Mouse (Mus musculus): ENCODE measurements around the gene Olfr1290. TPM values are rescaled to one million over a fixed set of nuclear protein-coding genes. Genes with fewer than 3 reads are reported as not detected.

Gene Olfr1290
- polyA plus RNA-seq (2016; fragmentation: Nextera tagmentation; extraction: Ambion mirVana): 0.09 and 0.33 TPM in 2 replicates

- Histone ChIP-seq H3K4me2 (no peak within 1 kb of the TSS), H3K9ac (no peak within 1 kb of the TSS), H3K27ac (ENCODE audit: poor library complexity, severe bottlenecking) (no peak within 1 kb of the TSS), H3K9me3 (replicated peaks) (no peaks in the 10 kb centered on the region), H3K27me3 (replicated peaks) (no peaks in the 10 kb centered on the region), H3K4me3 (no peak within 1 kb of the TSS), H3K36me3 (no peaks in the 10 kb centered on the region), H3K4me1 (replicated peaks) (no peaks in the 10 kb centered on the region)
- 70% methylated on average over 5 of the region's 5 CpGs for WGBS
- ATAC-seq (ENCODE audit: insufficient number of reproducible peaks, low FRiP score): no peak
These were observed at the start of gene Olfr1290 for GRCm38 (mm10) chr2:111493729-111494128. Gene Olfr1290, minus strand, starts transcription at chr2:111493829.

GRCm38 (mm10) chr2:111540191-111540590, 46.6 kb upstream of the Olfr1290 start, which contains the start of gene Olfr1294:
Gene Olfr1294, minus strand, starts transcription at chr2:111540291.
- no peak within 1 kb of the TSS for H3K4me2 ChIP-seq
- H3K9me3 ChIP-seq (replicated peaks): no peaks in the 10 kb centered on the region
- no peaks in the 10 kb centered on the region for H3K36me3 ChIP-seq
- ATAC-seq (ENCODE audit: insufficient number of reproducible peaks, low FRiP score): no peak
- H3K4me3 ChIP-seq: no peak within 1 kb of the TSS
- H3K4me1 ChIP-seq (replicated peaks): no peaks in the 10 kb centered on the region
- H3K9ac ChIP-seq: no peak within 1 kb of the TSS
- WGBS: 40% methylated on average over 1 of the region's 1 CpGs
- H3K27ac ChIP-seq (ENCODE audit: poor library complexity, severe bottlenecking): no peak within 1 kb of the TSS
- H3K27me3 ChIP-seq (replicated peaks): no peaks in the 10 kb centered on the region

- ATAC-seq (ENCODE audit: insufficient number of reproducible peaks, low FRiP score): no peak
- H3K9ac ChIP-seq: no peak within 1 kb of the TSS
- no peaks in the 10 kb centered on the region for H3K4me1 ChIP-seq (replicated peaks)
- H3K36me3 ChIP-seq: no peaks in the 10 kb centered on the region
- no peak within 1 kb of the TSS for H3K27ac ChIP-seq (ENCODE audit: poor library complexity, severe bottlenecking)
- H3K4me3 ChIP-seq: no peak within 1 kb of the TSS
- no peaks in the 10 kb centered on the region for H3K27me3 ChIP-seq (replicated peaks)
- H3K4me2 ChIP-seq: no peak within 1 kb of the TSS
- WGBS: 75% methylated on average over 1 of the region's 1 CpGs
- peaks cover 10% of the 10 kb centered on the region; the same call in 1 of the 2 replicates for H3K9me3 ChIP-seq (replicated peaks)
These were observed 31.3 kb upstream of the Olfr1290 start, which contains the start of gene Olfr1293-ps for GRCm38 (mm10) chr2:111524903-111525302. Gene Olfr1293-ps, plus strand, starts transcription at chr2:111525203.

- no peak overlapping the region for H3K27ac ChIP-seq (ENCODE audit: poor library complexity, severe bottlenecking)
- ATAC-seq (ENCODE audit: insufficient number of reproducible peaks, low FRiP score): no peak
- H3K4me1 ChIP-seq (replicated peaks): no peaks in the 10 kb centered on the region
- no peaks in the 10 kb centered on the region for H3K27me3 ChIP-seq (replicated peaks)
- H3K36me3 ChIP-seq: no peaks in the 10 kb centered on the region
- peaks cover 14% of the 10 kb centered on the region for H3K9me3 ChIP-seq (replicated peaks)
- no peak overlapping the region for H3K4me2 ChIP-seq
- no peak overlapping the region for H3K4me3 ChIP-seq
- 88% methylated on average over 10 of the region's 10 CpGs for WGBS
- no peak overlapping the region for H3K9ac ChIP-seq
These were observed 23.8 kb upstream of the Olfr1290 start for GRCm38 (mm10) chr2:111517451-111517850.

- H3K9me3 ChIP-seq (replicated peaks): no peaks in the 10 kb centered on the region
- no peaks in the 10 kb centered on the region for H3K36me3 ChIP-seq
- H3K4me2 ChIP-seq: no peak within 1 kb of the TSS
- H3K9ac ChIP-seq: no peak within 1 kb of the TSS
- ATAC-seq (ENCODE audit: insufficient number of reproducible peaks, low FRiP score): no peak
- no peak within 1 kb of the TSS for H3K4me3 ChIP-seq
- H3K27ac ChIP-seq (ENCODE audit: poor library complexity, severe bottlenecking): no peak within 1 kb of the TSS
- no peaks in the 10 kb centered on the region for H3K27me3 ChIP-seq (replicated peaks)
- H3K4me1 ChIP-seq (replicated peaks): no peaks in the 10 kb centered on the region
- 84% methylated on average over 3 of the region's 3 CpGs for WGBS
These were observed 3.3 kb upstream of the Olfr1290 start, which contains the start of gene Olfr1291-ps1 for GRCm38 (mm10) chr2:111496880-111497279. Gene Olfr1291-ps1, plus strand, starts transcription at chr2:111497180.

GRCm38 (mm10) chr2:111480519-111480918, 13.1 kb downstream of the Olfr1290 start, which contains the start of gene Olfr1289:
Gene Olfr1289, plus strand, starts transcription at chr2:111480819.
- no peak within 1 kb of the TSS for H3K4me3 ChIP-seq
- no peaks in the 10 kb centered on the region for H3K27me3 ChIP-seq (replicated peaks)
- ATAC-seq (ENCODE audit: insufficient number of reproducible peaks, low FRiP score): no peak
- H3K9ac ChIP-seq: no peak within 1 kb of the TSS
- no peaks in the 10 kb centered on the region for H3K9me3 ChIP-seq (replicated peaks)
- WGBS: 68% methylated on average over 1 of the region's 1 CpGs
- no peak within 1 kb of the TSS for H3K4me2 ChIP-seq
- H3K27ac ChIP-seq (ENCODE audit: poor library complexity, severe bottlenecking): no peak within 1 kb of the TSS
- H3K4me1 ChIP-seq (replicated peaks): no peaks in the 10 kb centered on the region
- no peaks in the 10 kb centered on the region for H3K36me3 ChIP-seq

GRCm38 (mm10) chr2:111473801-111474200, 19.8 kb downstream of the Olfr1290 start, which contains the start of gene Olfr1288:
Gene Olfr1288, plus strand, starts transcription at chr2:111474101.
- Histone ChIP-seq H3K36me3 (no peaks in the 10 kb centered on the region), H3K27me3 (replicated peaks) (no peaks in the 10 kb centered on the region), H3K9ac (no peak within 1 kb of the TSS), H3K4me2 (no peak within 1 kb of the TSS), H3K9me3 (replicated peaks) (peaks cover 8% of the 10 kb centered on the region; the same call in 1 of the 2 replicates), H3K4me3 (no peak within 1 kb of the TSS), H3K27ac (ENCODE audit: poor library complexity, severe bottlenecking) (no peak within 1 kb of the TSS), H3K4me1 (replicated peaks) (no peaks in the 10 kb centered on the region)
- WGBS: 76% methylated on average over 1 of the region's 1 CpGs
- no peak for ATAC-seq (ENCODE audit: insufficient number of reproducible peaks, low FRiP score)

- H3K4me2 ChIP-seq: no peak within 1 kb of the TSS
- no peaks in the 10 kb centered on the region for H3K9me3 ChIP-seq (replicated peaks)
- H3K9ac ChIP-seq: no peak within 1 kb of the TSS
- no peaks in the 10 kb centered on the region for H3K27me3 ChIP-seq (replicated peaks)
- H3K27ac ChIP-seq (ENCODE audit: poor library complexity, severe bottlenecking): no peak within 1 kb of the TSS
- no peak for ATAC-seq (ENCODE audit: insufficient number of reproducible peaks, low FRiP score)
- no peak within 1 kb of the TSS for H3K4me3 ChIP-seq
- no peaks in the 10 kb centered on the region for H3K36me3 ChIP-seq
- 58% methylated on average over 1 of the region's 1 CpGs for WGBS
- H3K4me1 ChIP-seq (replicated peaks): no peaks in the 10 kb centered on the region
These were observed 44.8 kb downstream of the Olfr1290 start, which contains the start of gene Olfr1287 for GRCm38 (mm10) chr2:111448842-111449241. Gene Olfr1287, plus strand, starts transcription at chr2:111449142.

Other genes with a start within 250 kb of the Olfr1290 start
- not detected in 2 replicates for gene Olfr1276, start 239.3 kb downstream of the Olfr1290 start, polyA plus RNA-seq (2016; fragmentation: Nextera tagmentation; extraction: Ambion mirVana)
- gene Olfr1277, start 219.7 kb downstream of the Olfr1290 start, polyA plus RNA-seq (2016; fragmentation: Nextera tagmentation; extraction: Ambion mirVana): not detected in 2 replicates
- gene Olfr1278, start 203.7 kb downstream of the Olfr1290 start, polyA plus RNA-seq (2016; fragmentation: Nextera tagmentation; extraction: Ambion mirVana): not detected in 2 replicates
- not detected in 2 replicates for gene Olfr1279, start 193.2 kb downstream of the Olfr1290 start, polyA plus RNA-seq (2016; fragmentation: Nextera tagmentation; extraction: Ambion mirVana)
- not detected in 2 replicates for gene Olfr1280, start 179.8 kb downstream of the Olfr1290 start, polyA plus RNA-seq (2016; fragmentation: Nextera tagmentation; extraction: Ambion mirVana)
- not detected in 2 replicates for gene Olfr1281, start 167.3 kb downstream of the Olfr1290 start, polyA plus RNA-seq (2016; fragmentation: Nextera tagmentation; extraction: Ambion mirVana)
- not detected in 2 replicates for gene Olfr1282, start 157.8 kb downstream of the Olfr1290 start, polyA plus RNA-seq (2016; fragmentation: Nextera tagmentation; extraction: Ambion mirVana)
- gene Olfr1283, start 127.0 kb downstream of the Olfr1290 start, polyA plus RNA-seq (2016; fragmentation: Nextera tagmentation; extraction: Ambion mirVana): not detected in 2 replicates
- gene Olfr1284, start 118.3 kb downstream of the Olfr1290 start, polyA plus RNA-seq (2016; fragmentation: Nextera tagmentation; extraction: Ambion mirVana): not detected in 2 replicates
- not detected in 2 replicates for gene Olfr1286, start 70.7 kb downstream of the Olfr1290 start, polyA plus RNA-seq (2016; fragmentation: Nextera tagmentation; extraction: Ambion mirVana)
- gene Olfr1287, start 44.7 kb downstream of the Olfr1290 start, polyA plus RNA-seq (2016; fragmentation: Nextera tagmentation; extraction: Ambion mirVana): not detected in 2 replicates
- gene Olfr1288, start 19.7 kb downstream of the Olfr1290 start, polyA plus RNA-seq (2016; fragmentation: Nextera tagmentation; extraction: Ambion mirVana): not detected in 2 replicates
- gene Olfr1289, start 13.0 kb downstream of the Olfr1290 start, polyA plus RNA-seq (2016; fragmentation: Nextera tagmentation; extraction: Ambion mirVana): not detected in 2 replicates
- gene Olfr1291-ps1, start 3.4 kb upstream of the Olfr1290 start, polyA plus RNA-seq (2016; fragmentation: Nextera tagmentation; extraction: Ambion mirVana): not detected in 2 replicates
- not detected in 2 replicates for gene Olfr1293-ps, start 31.4 kb upstream of the Olfr1290 start, polyA plus RNA-seq (2016; fragmentation: Nextera tagmentation; extraction: Ambion mirVana)
- gene Olfr1294, start 46.5 kb upstream of the Olfr1290 start, polyA plus RNA-seq (2016; fragmentation: Nextera tagmentation; extraction: Ambion mirVana): not detected in 2 replicates
- gene Olfr1295, start 75.9 kb upstream of the Olfr1290 start, polyA plus RNA-seq (2016; fragmentation: Nextera tagmentation; extraction: Ambion mirVana): not detected in 2 replicates
- gene Olfr1297, start 132.7 kb upstream of the Olfr1290 start, polyA plus RNA-seq (2016; fragmentation: Nextera tagmentation; extraction: Ambion mirVana): not detected in 2 replicates
- not detected in 2 replicates for gene Olfr1298, start 155.4 kb upstream of the Olfr1290 start, polyA plus RNA-seq (2016; fragmentation: Nextera tagmentation; extraction: Ambion mirVana)
- gene Olfr1299, start 167.6 kb upstream of the Olfr1290 start, polyA plus RNA-seq (2016; fragmentation: Nextera tagmentation; extraction: Ambion mirVana): not detected in 2 replicates